Mouse (Mus musculus) intestine, postnatal 0 days (tissue): ENCODE data around the gene Stk35. TPM values are rescaled to one million over a fixed set of nuclear protein-coding genes. Genes with fewer than 3 reads are reported as not detected.

ENCODE experiments used
- ATAC-seq: fragments of 200-750 bp; cut with Nextera tagmentation; 2 replicates; pipeline ENCODE4 v1.8.0; 2017; ENCODE audit warnings: mild to moderate bottlenecking, moderate TSS enrichment, moderate library complexity
- H3K27ac ChIP-seq: fragments of 300-500 bp; sonication (generic); 2 replicates; pipeline ENCODE4 v1.5.1; 2014; ENCODE audit warnings: mild to moderate bottlenecking, low read depth, low read length, moderate library complexity
- H3K27me3 ChIP-seq: fragments of 300-500 bp; sonication (generic); replicated peaks from 2 replicates; pipeline ENCODE4 v1.6.1; 2014; ENCODE audit warnings: low read length, mixed read lengths; ENCODE audit not compliant: control insufficient read depth, insufficient read depth
- H3K36me3 ChIP-seq: fragments of 300-500 bp; sonication (generic); 2 replicates; pipeline ENCODE4 v1.6.1; 2014; ENCODE audit warnings: mild to moderate bottlenecking, moderate library complexity; ENCODE audit not compliant: control insufficient read depth, insufficient read depth
- H3K4me1 ChIP-seq: fragments of 300-500 bp; sonication (generic); replicated peaks from 2 replicates; pipeline ENCODE4 v1.6.1; 2014; ENCODE audit warnings: antibody characterized with exemption, low read length, mixed read lengths; ENCODE audit not compliant: control insufficient read depth, insufficient read depth
- H3K4me2 ChIP-seq: fragments of 300-500 bp; sonication (generic); replicated peaks from 2 replicates; pipeline ENCODE4 v1.6.1; 2014; ENCODE audit warnings: low read depth, mild to moderate bottlenecking, moderate library complexity
- H3K4me3 ChIP-seq: fragments of 300-500 bp; sonication (generic); 2 replicates; pipeline ENCODE4 v1.5.1; 2014; ENCODE audit warnings: low read depth, low read length
- H3K9ac ChIP-seq: fragments of 300-500 bp; sonication (generic); 2 replicates; pipeline ENCODE4 v1.6.1; 2014; ENCODE audit warnings: mild to moderate bottlenecking, low read depth, low read length
- H3K9me3 ChIP-seq: fragments of 300-500 bp; sonication (generic); 2 replicates; pipeline ENCODE4 v1.6.1; 2016; ENCODE audit warnings: mixed run types; ENCODE audit not compliant: control insufficient read depth
- CTCF ChIP-seq: sonication (generic); IDR thresholded peaks from 2 replicates; pipeline ENCODE4 v1.5.1; 2016; ENCODE audit warnings: low read depth, mild to moderate bottlenecking, control low read depth, antibody characterized with exemption, moderate library complexity
- WGBS: fragments of 180-500 bp; shearing (Covaris S2); extraction: QIAGEN DNeasy Blood & Tissue Kit; methylation state at CpG from one replicate; pipeline ENCODE4 v1.1.7; 2014; 5-methylcytosine and 5-hydroxymethylcytosine counted together
- polyA plus RNA-seq: library from polyadenylated mRNA; unstranded; fragments of >200 nt; fragmentation: Nextera tagmentation; extraction: Ambion mirVana; gene quantifications from 2 replicates; pipeline ENCODE4 v1.2.1, GENCODE M21; 2015

Gene Stk35
- polyA plus RNA-seq, 1 experiment from 2014 or later, result 5.0 TPM

- Histone ChIP-seq H3K27ac (no peak overlapping the region), H3K36me3 (no peaks in the 10 kb centered on the region), H3K4me3 (no peak overlapping the region), H3K4me2 (no peak overlapping the region), H3K27me3 (no peaks in the 10 kb centered on the region), H3K9me3 (no peaks in the 10 kb centered on the region), H3K9ac (no peak overlapping the region), H3K4me1 (no peaks in the 10 kb centered on the region)
- WGBS, result 88% methylated on average over 5 of the region's 5 CpGs
- TF ChIP-seq CTCF, result no peak
- no peak for ATAC-seq
Observed at GRCm38 (mm10) chr2:129869151-129869550, 68.8 kb downstream of the Stk35 start.

GRCm38 (mm10) chr2:129871246-129871645 lies 70.9 kb downstream of the Stk35 start:
- Histone ChIP-seq H3K9ac (no peak overlapping the region), H3K9me3 (no peaks in the 10 kb centered on the region), H3K4me2 (no peak overlapping the region), H3K27me3 (no peaks in the 10 kb centered on the region), H3K27ac (no peak overlapping the region), H3K4me1 (no peaks in the 10 kb centered on the region), H3K4me3 (no peak overlapping the region), H3K36me3 (no peaks in the 10 kb centered on the region)
- no peak for TF ChIP-seq CTCF
- ATAC-seq, result no peak
- 79% methylated on average over 5 of the region's 5 CpGs for WGBS

GRCm38 (mm10) chr2:129872071-129872470 lies 71.8 kb downstream of the Stk35 start:
- Histone ChIP-seq H3K4me2 (no peak overlapping the region), H3K27me3 (no peaks in the 10 kb centered on the region), H3K4me3 (no peak overlapping the region), H3K9me3 (no peaks in the 10 kb centered on the region), H3K9ac (no peak overlapping the region), H3K27ac (no peak overlapping the region), H3K36me3 (no peaks in the 10 kb centered on the region), H3K4me1 (no peaks in the 10 kb centered on the region)
- no peak for TF ChIP-seq CTCF
- WGBS, result 83% methylated on average over 7 of the region's 7 CpGs
- no peak for ATAC-seq

- no peak overlapping the region for H3K4me2 ChIP-seq
- H3K27ac ChIP-seq, result no peak overlapping the region
- 6% methylated on average over 5 of the region's 5 CpGs for WGBS
- no peak overlapping the region for H3K4me3 ChIP-seq
- H3K9ac ChIP-seq, result no peak overlapping the region
- H3K9me3 ChIP-seq, result no peaks in the 10 kb centered on the region
- H3K4me1 ChIP-seq, result no peaks in the 10 kb centered on the region
- 0 out of 2 replicates have a peak, but pooled peaks have one; percentile 36 for ATAC-seq
- TF ChIP-seq CTCF, result peak; percentile 97
- H3K27me3 ChIP-seq, result no peaks in the 10 kb centered on the region
- H3K36me3 ChIP-seq, result no peaks in the 10 kb centered on the region
Observed at GRCm38 (mm10) chr2:129873489-129873888, 73.2 kb downstream of the Stk35 start.

GRCm38 (mm10) chr2:129874084-129874483 lies 73.8 kb downstream of the Stk35 start:
- 63% methylated on average over 9 of the region's 9 CpGs for WGBS
- Histone ChIP-seq H3K4me2 (no peak overlapping the region), H3K27me3 (no peaks in the 10 kb centered on the region), H3K36me3 (no peaks in the 10 kb centered on the region), H3K4me1 (no peaks in the 10 kb centered on the region), H3K9me3 (no peaks in the 10 kb centered on the region), H3K9ac (no peak overlapping the region), H3K4me3 (no peak overlapping the region), H3K27ac (no peak overlapping the region)
- TF ChIP-seq CTCF, result no peak
- ATAC-seq, result no peak

- no peak for TF ChIP-seq CTCF
- Histone ChIP-seq H3K4me2 (no peak overlapping the region), H3K9me3 (no peaks in the 10 kb centered on the region), H3K4me1 (no peaks in the 10 kb centered on the region), H3K27me3 (no peaks in the 10 kb centered on the region), H3K9ac (no peak overlapping the region), H3K4me3 (no peak overlapping the region), H3K27ac (no peak overlapping the region), H3K36me3 (no peaks in the 10 kb centered on the region)
- no peak for ATAC-seq
- 79% methylated on average over 10 of the region's 10 CpGs for WGBS
Observed at GRCm38 (mm10) chr2:129874509-129875095, 74.3 kb downstream of the Stk35 start.

GRCm38 (mm10) chr2:129876935-129877334 lies 76.6 kb downstream of the Stk35 start:
- no peak for TF ChIP-seq CTCF
- H3K27me3 ChIP-seq, result no peaks in the 10 kb centered on the region
- H3K36me3 ChIP-seq, result no peaks in the 10 kb centered on the region
- H3K9ac ChIP-seq, result no peak overlapping the region
- no peaks in the 10 kb centered on the region for H3K4me1 ChIP-seq
- H3K4me2 ChIP-seq, result no peak overlapping the region
- no peak overlapping the region for H3K27ac ChIP-seq
- no peak overlapping the region for H3K4me3 ChIP-seq
- ATAC-seq, result no peak
- H3K9me3 ChIP-seq, result no peaks in the 10 kb centered on the region
